Mouse (Mus musculus): ENCODE measurements around the gene Hmcn2.

Hmcn2 gene

GRCm38 (mm10) chr2:31492308-31492707 lies 178.1 kb downstream of the Hmcn2 start:
- no peak for DNase-seq

GRCm38 (mm10) chr2:31493243-31493642 lies 179.0 kb downstream of the Hmcn2 start:
- no peak for DNase-seq

GRCm38 (mm10) chr2:31494315-31494714 lies 180.1 kb downstream of the Hmcn2 start:
- DNase-seq, result no peak

- no peak for DNase-seq
Observed at GRCm38 (mm10) chr2:31495046-31495476, 180.8 kb downstream of the Hmcn2 start.

GRCm38 (mm10) chr2:31496141-31496540 lies 181.9 kb downstream of the Hmcn2 start:
- DNase-seq, result no peak

- DNase-seq, result no peak
Observed at GRCm38 (mm10) chr2:31497113-31497512, 182.9 kb downstream of the Hmcn2 start.

- DNase-seq, result no peak
Observed at GRCm38 (mm10) chr2:31497635-31498034, 183.4 kb downstream of the Hmcn2 start.

GRCm38 (mm10) chr2:31499327-31500291 lies 185.4 kb downstream of the Hmcn2 start:
- DNase-seq, result no peak

- no peak for DNase-seq
Observed at GRCm38 (mm10) chr2:31500292-31501204, 186.3 kb downstream of the Hmcn2 start.

GRCm38 (mm10) chr2:31501448-31502130 lies 187.4 kb downstream of the Hmcn2 start:
- peak; percentile 16 for DNase-seq

GRCm38 (mm10) chr2:31502616-31503522 lies 188.7 kb downstream of the Hmcn2 start:
- DNase-seq, result no peak

- no peak for DNase-seq
Observed at GRCm38 (mm10) chr2:31505472-31505871, 191.3 kb downstream of the Hmcn2 start.

GRCm38 (mm10) chr2:31508851-31509250 lies 194.6 kb downstream of the Hmcn2 start:
- DNase-seq, result no peak
